Mouse (Mus musculus): ENCODE measurements around the gene Sestd1.

- no peak for TF ChIP-seq CTCF (IDR thresholded peaks at IDR 0.05; ENCODE audit: borderline replicate concordance, extremely low read depth, insufficient read depth, insufficient read length)
- no peak for TF ChIP-seq POLR2A (IDR thresholded peaks at IDR 0.05; ENCODE audit: borderline replicate concordance, extremely low read depth, insufficient read depth, insufficient read length, poor library complexity, severe bottlenecking)
These were observed 4.0 kb upstream of the Sestd1 start for GRCm38 (mm10) chr2:77284281-77284899.

All from brain, embryonic 14.5 days (tissue).